Mouse (Mus musculus) testis, postnatal 14 days (tissue): ENCODE measurements around the gene Foxo1.

Experiments
- DNase-seq: peaks from one replicate; pipeline ENCODE4 v3.0.0; 2021; ENCODE audit warnings: low spot score

The Foxo1 gene

DNA sequence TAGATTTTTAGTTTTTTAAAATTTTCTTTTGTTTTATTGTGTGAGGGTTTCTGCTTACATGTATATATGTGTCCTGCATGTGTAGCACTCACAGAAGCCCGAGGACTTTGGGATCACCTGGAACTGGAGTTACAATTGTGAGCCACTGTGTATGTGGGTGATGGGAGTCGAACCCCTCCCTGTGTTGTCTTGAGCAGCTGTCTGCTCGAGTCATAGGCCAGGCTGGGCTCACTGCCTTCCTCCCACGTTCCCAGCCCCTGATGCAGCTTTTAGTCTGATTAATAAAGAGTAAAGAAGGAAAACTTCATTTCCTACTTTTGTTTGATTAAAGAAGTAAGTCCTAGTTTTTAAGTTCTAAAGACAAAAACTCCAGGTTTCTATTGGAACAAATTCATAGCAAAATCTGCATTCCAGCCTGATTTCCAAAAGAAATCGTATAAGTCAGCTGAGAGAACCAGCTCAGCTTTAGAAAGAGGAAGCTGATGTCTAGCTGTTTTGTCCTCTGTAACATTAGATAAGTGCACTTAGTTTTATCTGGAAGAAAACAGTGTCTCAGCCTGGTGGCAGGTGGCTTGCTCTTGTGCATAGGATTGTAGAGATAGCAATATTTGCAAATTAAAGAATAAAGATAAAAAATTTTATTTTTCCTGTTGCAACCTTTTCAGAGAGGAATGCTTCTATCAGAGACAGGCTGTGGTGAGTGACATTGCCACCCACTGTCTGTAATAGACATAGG, 40.6 kb downstream of the Foxo1 start:
- no peak for DNase-seq

DNA sequence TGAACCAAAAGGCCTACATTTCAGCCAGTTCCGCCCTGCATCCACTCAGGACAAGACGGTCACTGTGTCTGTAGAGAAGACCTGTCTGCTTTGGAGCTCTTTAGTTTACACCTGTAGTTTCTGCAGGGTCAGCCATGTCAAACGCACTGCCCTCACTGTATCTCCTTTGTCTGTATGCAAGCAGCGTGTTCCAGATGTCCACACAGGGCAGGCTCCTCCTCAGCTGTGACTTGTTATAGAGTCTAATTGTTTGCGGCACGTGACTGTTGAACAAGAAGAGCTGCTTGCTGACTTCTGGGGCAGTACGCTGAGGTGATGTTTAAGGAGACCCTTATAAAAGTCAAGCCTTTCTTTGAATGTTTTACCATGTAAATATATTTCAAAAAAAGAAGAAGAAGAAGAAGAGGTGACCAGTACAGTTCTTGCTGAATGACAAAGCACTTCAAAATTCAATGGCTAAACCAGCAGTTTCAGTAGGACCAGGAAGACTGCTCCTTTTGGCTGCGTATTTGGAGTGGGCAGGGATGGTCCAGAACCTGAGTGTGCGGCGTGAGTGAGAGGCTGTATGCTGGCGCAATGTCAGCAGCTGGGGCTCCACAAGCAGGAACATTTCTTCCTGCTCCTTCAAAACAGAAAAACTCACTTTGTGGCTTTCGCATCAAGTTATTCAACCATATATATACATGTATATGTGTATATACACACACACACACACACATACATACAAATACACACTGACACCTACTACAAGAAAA, 52.6 kb downstream of the Foxo1 start:
- no peak for DNase-seq

DNA sequence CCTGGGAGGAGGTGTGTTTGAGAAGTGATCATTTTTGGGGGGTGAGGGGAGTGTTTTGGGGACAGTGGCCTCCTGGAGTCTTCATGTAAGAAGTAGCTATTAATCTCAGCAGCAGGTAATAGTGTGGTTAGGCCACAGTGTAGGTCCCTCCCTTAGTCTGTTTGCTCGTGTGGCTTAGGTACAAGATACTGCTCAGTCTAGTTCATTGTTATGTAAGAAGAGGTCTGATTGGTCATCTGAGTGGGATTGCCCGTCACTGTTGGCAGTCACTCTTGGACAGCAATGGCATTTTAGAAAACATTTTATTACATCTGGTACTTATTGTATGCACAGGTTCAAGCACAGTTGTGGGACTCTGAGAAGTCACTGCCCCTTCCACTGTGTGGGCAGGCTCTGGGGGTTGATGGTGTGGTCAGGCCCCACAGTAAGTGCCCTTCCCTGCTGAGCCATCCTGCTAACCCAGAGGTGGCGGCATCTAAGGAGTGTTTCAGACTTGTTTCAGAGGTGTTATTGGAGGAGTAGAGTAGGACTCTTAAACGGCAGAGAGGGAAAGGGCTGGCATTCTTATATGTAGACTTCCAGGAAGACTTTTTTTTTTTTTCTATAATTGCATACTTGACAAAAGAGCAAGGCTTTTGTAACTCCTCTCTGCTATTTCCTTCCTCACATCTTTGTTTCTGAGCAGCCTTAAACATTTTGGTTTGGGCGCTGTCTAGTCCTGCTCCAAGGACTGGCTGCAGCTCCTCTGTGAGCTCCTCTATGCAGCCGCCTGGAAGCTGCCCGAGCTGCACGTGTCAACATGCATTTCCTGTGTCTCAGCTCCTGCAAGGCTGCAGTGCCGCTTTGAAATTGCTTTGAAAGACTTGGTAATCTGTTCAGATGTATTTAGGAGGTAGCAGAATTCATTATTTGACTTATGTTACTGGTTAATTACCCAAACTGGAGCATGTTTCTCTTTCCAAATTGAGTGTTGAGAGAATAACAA, 54.6 kb downstream of the Foxo1 start:
- DNase-seq, result no peak

DNA sequence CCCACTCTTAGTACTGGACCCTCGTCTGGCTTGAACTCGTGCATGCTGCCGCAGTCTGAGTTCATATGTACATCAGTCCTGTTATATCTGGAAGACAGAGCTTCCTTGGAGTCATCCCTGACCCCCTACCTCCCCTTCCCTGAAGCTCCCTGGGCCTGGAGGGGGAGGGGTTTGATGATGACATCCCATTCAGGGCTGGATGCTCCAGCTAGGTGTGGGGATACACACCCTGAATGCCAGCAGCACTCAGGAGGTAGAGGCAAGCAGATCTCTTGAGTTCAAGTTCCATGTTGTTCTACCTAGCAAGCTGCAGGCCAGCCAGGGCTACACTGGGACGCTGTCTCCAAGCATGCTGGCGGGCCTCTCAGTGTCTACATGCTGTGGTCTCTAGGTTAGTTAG, 56.9 kb downstream of the Foxo1 start:
- no peak for DNase-seq

DNA sequence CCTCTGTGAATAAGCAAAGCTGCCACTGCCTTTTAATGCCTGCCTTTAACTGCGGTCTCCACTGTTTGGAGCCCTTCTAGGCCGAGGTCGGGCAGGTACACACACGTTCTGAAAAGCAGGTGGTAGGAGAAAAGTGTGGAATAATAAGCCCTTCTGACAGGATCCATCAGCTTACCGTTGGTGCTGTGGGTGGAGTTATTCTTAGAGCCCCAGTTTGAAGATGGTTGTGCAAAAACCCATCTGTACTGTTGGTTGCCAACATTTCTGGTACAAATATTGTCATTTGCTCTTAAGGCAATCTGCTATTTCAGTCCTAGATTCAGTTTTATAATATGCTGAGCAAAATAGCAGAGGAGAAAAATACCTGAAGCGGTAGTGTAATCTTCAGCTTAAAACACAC, 58.6 kb downstream of the Foxo1 start:
- no peak for DNase-seq

DNA sequence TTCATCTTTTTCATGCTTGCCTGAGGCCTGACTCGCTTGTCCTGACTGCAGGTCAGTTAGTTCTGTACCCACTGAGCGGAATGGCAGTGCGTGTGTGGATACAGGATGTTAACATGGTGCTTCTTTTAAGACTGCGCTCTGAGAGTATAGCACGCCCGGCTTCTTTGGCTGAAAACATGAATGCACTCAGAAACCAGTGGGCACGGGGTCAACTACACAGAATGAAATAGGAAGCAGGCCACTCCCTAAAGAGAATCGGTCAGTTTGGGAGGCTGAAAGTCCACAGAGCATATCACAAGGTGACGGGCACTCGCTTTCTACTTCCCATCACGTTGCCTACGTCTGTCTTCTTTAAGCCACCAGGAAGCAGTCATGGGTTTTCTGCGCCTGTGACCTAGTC, 59.0 kb downstream of the Foxo1 start:
- DNase-seq, result no peak

DNA sequence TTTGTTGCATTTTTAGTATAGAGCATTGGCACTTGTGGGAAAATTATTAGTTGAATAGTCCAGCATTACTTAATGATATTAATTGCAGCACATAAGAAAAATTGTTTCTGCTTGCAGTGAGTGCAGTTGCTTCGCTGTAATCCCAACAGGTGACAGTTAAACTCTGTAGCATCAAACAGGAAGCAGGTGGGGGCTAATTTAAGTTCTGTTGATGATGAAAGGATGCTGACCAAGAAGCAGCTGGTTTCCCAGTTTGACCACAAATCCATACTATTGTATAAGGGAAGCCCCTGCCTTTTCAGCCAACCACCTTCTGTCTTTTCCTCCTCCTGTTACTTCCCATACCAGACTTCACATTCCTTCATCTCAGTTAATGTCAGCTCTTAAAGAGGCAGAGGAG, 63.6 kb downstream of the Foxo1 start:
- DNase-seq, result no peak

DNA sequence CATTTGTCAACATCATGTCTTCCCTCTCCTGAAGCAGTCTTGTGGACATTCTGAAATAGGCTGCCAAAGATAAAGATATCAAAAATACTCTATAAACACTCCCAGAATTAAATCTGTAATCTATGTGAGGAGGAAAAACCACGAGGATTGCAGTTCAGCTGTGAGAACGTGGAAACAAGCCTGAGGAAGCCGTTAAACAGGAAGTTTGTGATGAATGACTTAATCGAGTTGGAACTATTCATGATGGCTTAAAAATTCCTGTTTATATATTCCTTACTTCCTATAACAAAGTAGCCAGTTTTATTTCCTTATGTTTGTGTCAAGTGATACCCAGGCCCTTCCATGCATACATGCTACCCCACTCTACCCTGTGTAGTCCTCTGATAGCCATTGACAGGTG, 70.6 kb downstream of the Foxo1 start:
- no peak for DNase-seq

DNA sequence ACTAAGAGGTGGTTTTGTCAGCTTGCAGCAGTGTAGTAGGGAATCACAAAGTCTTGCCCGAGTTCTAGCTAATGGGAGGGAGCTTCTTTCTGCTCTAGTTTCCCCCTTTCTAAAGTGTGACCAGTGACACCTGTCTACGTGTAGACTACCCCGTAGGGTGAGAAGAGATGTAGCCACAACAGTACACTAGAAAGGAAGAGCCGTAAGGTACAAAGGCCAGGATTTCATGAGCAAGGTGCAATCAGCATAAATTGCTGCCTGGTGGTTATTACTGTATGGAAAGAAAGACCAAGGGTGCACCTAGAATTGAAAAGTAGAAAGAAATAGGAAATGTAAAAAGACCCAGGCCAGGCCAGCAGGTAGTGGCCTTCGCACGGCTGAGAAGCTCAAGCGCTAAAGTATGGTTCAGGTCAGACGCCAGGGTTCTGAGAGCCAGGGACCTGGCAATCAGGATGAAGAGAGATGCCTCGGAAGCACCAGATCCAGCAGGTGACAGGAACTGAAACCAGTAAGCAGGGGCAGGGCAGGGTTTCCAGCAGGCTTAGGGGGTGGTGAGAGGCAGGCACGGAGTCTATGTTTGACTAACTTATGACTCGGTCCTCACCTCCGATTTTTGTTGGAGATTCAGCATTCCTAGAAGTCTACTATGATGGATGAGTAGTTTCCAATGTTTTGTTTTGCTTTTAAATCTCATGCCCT, 72.3 kb downstream of the Foxo1 start:
- no peak for DNase-seq

DNA sequence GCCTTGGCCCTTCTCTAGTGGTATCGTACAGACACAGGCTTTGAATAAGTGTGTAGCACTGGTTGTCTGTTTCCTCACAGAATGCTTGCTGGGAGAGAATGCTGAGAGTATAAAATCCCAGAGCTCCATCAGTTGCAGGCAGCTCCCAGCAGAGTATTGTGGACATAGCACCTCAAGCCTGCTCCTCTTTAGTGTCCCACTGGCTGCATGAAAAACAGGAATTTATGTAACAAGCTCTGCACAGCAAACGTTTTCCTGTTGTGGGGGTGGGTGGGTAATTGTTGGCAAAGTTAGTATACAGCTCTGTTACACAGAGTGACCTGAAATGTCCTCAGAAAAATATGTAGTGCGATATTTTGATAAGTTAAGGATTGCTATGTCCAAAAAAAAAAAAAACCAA, 74.1 kb downstream of the Foxo1 start:
- DNase-seq, result no peak

DNA sequence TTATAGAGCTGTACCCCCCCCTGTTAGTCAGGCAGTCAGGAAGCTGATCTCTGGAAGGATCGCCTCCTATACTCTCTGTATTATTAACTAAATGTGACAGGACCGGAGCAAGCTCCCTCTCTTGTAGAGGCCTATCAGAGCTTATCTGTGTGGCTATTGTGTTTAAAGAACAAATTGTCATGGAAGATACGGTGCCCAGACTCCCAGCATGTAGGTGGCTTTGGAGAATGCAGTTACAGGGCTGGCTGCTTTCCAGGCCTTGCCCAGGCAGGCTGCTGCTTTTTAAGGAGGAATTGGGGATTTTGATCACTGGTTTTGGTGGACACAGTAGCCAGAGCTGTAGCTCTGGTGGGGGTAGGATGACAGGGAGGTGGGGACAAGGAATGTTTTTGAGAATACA, 74.7 kb downstream of the Foxo1 start:
- peak; percentile 46 for DNase-seq

DNA sequence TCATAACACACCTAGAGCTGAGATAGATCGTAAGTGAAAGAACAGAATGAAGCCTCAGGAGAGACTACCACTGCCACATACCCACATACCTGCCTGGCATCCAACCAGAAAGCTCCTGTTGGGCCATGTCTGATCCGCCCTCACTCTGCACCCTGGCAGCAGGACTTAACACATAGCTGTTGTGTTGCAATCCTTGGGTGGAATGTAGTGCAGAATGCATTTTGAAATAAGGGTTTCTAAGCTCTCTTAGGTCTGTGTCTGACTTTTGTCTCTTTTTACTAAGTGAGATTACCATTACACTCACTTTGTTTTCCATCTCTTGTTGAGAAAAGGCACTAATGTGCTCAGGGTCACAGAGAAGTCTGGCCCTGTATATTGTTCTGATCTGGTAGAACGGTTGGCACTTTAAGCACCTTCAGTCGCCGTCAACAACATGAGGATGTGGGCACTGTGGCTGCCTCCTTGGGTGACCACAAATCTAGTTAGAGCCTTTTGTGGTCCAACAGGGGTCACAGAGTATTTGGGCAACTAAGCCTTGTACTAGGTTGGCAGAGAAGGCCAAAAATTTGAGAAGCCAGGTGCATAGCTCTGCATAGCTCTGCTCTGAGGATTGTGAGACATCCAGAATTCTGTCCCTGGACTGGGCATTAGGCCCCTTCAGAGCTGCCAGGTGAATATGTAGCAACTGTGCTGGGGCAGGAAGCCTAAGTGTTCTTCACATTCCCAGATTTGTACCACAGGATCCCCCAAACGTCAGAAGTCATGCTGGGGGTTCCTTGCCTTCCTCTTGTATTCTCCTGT, 75.3 kb downstream of the Foxo1 start:
- no peak for DNase-seq

DNA sequence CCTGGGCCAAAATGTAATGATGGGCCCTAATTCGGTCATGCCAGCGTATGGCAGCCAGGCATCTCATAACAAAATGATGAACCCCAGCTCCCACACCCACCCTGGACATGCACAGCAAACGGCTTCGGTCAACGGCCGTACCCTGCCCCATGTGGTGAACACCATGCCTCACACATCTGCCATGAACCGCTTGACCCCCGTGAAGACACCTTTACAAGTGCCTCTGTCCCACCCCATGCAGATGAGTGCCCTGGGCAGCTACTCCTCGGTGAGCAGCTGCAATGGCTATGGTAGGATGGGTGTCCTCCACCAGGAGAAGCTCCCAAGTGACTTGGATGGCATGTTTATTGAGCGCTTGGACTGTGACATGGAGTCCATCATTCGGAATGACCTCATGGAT, 77.7 kb downstream of the Foxo1 start:
- no peak for DNase-seq

DNA sequence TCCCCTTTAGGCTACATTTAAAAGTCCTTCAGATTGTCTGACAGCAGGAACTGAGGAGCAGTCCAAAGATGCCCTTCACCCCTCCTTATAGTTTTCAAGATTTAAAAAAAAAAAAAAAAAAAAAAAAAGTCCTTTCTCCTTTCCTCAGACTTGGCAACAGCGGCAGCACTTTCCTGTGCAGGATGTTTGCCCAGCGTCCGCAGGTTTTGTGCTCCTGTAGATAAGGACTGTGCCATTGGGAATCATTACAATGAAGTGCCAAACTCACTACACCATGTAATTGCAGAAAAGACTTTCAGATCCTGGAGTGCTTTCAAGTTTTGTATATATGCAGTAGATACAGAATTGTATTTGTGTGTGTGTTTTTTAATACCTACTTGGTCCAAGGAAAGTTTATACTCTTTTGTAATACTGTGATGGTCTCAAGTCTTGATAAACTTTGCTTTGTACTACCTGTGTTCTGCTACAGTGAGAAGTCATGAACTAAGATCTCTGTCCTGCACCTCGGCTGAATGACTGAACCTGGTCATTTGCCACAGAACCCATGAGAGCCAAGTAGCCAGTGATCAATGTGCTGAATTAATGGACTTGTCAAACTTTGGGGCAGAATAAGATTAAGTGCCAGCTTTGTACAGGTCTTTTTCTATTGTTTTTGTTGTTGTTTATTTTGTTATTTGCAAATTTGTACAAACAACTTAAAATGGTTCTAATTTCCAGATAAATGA, 79.0 kb downstream of the Foxo1 start:
- no peak for DNase-seq

DNA sequence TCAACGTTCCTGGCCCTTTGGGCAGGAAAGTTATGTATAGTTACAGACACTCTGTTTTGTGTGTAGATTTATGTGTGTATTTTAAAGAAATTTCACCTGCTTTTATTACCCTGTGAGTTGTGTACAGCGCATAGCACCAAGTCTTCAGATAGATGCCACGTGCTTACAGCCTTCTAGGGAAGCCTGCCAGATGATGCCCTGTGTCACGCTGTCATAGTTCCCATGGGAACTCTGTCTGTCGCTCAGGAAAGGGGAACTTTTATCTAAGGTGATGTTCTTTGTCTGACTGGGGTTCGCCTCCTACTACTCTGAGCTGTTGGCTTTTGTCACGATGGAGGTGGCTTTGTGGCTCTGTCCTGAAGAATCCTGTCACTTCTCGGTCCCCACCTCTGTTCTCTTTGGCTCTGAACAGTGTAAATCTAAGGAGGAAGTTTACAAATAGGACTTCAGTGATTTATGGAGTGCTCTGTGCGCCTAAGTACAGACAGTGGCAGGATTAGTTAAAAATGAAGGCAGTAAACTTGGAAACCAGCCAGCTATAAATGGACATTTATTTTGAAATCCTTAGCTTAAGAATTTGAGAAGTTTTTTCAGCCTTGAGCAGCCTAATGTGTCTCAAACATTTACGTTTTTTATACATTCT, 80.0 kb downstream of the Foxo1 start:
- DNase-seq, result no peak

DNA sequence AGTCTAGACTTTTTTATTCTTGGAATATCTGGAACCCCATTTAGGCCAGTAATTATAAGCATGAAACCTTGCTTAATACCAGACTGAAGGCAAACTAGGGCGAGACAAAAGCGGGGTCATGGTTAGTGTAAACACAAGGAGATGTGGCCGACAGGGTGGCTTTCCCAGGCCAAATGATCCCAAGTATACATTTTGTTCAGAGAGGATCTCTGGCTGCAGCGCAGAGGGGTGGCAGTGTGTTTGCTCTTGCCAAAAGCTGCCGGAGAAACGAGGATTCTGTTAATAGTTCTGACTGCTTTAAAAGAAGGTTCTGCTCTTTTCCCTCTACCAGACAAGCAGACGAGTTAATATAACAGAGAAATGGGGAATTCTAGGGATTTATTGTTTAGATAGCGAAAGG, 82.5 kb downstream of the Foxo1 start:
- no peak for DNase-seq

DNA sequence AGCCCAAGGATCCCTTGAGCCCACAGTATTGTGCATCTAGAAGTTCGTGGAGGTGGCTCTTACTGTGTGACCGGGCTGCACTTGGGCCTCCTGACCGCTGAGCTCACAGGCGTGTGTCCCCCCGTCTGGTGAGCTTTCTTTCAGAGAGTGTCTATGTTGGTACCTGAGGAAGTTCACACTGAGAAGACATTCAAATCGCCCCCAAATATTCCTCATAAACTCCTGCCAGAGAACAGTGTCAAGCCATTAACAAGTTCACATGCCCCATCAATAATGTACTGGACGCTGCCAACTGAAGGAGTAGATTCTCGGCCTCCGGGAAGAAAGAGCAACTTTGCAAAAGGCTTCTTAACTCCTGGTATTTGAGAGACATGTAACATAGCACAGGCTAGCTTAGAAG, 83.8 kb downstream of the Foxo1 start:
- no peak for DNase-seq

DNA sequence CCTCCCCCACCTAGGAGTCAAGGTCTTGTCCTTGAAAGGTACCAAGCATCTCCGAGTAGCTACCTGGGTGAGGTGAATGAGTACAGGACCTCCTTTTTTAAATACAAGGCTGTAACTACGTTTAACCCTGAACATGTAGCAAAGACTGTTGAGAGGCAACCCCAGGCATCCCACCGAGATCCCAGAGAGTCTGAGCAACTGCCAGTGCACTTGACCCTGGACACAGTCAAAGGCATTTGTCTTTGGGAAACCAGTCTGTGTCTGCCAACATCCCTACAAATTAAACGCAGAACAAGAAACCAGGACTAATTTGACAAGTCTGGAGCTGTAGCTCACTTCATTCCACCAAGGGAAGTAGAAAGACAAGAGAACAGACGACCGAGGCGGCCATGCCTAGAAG, 86.1 kb downstream of the Foxo1 start:
- no peak for DNase-seq

DNA sequence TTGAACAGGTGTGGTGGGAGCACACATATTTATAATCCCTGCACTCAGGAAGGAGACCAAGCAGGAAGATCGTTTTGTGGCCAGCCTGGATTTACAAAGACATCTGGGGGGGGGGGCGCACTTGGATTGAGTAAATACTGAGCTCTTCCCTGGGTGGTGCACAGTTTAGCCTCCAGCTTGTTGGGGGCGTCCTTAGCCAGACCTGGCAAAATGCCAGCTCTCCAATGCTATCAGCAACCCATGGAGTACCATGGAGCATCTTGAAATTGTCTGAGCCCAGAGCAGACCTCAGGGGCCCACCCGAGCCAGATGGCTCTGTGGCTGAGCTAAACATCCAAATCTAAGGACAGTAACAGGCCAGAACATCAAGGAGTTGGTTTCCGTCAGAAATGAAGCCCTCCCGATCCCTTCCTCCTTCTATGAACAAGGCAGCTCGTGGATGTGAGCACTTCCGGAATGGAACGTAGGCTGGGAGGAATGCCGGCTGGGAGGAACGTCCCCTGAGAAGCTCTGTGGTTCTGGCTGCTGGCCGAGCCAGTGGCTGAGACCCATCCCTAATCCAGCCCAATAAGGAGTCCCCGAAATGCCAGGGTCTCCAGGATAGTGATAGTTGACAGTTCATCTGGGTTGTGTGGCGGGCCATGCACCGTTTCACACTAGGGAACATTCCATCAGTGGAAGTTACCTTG, 89.3 kb downstream of the Foxo1 start:
- no peak for DNase-seq
